Mouse (Mus musculus): ENCODE measurements around the gene Mpz.

The Mpz gene

GRCm38 (mm10) chr1:171149974-171150760, at the start of gene Mpz, which contains the start of gene Sdhc:
TSS of gene Mpz (plus strand) at chr1:171150711.
TSS of gene Sdhc (minus strand) at chr1:171150603.
- DNase-seq (ENCODE audit: low read depth, low spot score) = peak; percentile 93

GRCm38 (mm10) chr1:171101033-171101432, 49.5 kb upstream of the Mpz start:
- no peak for DNase-seq (ENCODE audit: low read depth, low spot score)

GRCm38 (mm10) chr1:171101733-171102546, 48.6 kb upstream of the Mpz start:
- peak; percentile 87 for DNase-seq (ENCODE audit: low read depth, low spot score)

- peak; percentile 86 for DNase-seq (ENCODE audit: low read depth, low spot score)
These were observed 47.8 kb upstream of the Mpz start for GRCm38 (mm10) chr1:171102547-171103177.

GRCm38 (mm10) chr1:171103179-171103840, 47.2 kb upstream of the Mpz start:
- no peak for DNase-seq (ENCODE audit: low read depth, low spot score)

GRCm38 (mm10) chr1:171105226-171105625, 45.3 kb upstream of the Mpz start:
- no peak for DNase-seq (ENCODE audit: low read depth, low spot score)

- DNase-seq (ENCODE audit: low read depth, low spot score) = no peak
These were observed 40.9 kb upstream of the Mpz start for GRCm38 (mm10) chr1:171109620-171110019.

- DNase-seq (ENCODE audit: low read depth, low spot score) = no peak
These were observed 39.9 kb upstream of the Mpz start for GRCm38 (mm10) chr1:171110659-171111019.

- DNase-seq (ENCODE audit: low read depth, low spot score) = peak; percentile 93
These were observed 39.3 kb upstream of the Mpz start for GRCm38 (mm10) chr1:171111020-171111780.

GRCm38 (mm10) chr1:171111781-171112575, 38.5 kb upstream of the Mpz start:
- peak; percentile 61 for DNase-seq (ENCODE audit: low read depth, low spot score)

GRCm38 (mm10) chr1:171112986-171113385, 37.5 kb upstream of the Mpz start:
- DNase-seq (ENCODE audit: low read depth, low spot score) = no peak

GRCm38 (mm10) chr1:171113873-171114299, 36.6 kb upstream of the Mpz start, which contains the start of gene Cfap126:
TSS of gene Cfap126 (plus strand) at chr1:171113918.
- DNase-seq (ENCODE audit: low read depth, low spot score) = peak; percentile 32

- DNase-seq (ENCODE audit: low read depth, low spot score) = no peak
These were observed 34.2 kb upstream of the Mpz start for GRCm38 (mm10) chr1:171116280-171116679.

- DNase-seq (ENCODE audit: low read depth, low spot score) = peak; percentile 92
These were observed 32.2 kb upstream of the Mpz start for GRCm38 (mm10) chr1:171118269-171118684.

GRCm38 (mm10) chr1:171118996-171119395, 31.5 kb upstream of the Mpz start:
- DNase-seq (ENCODE audit: low read depth, low spot score) = no peak

GRCm38 (mm10) chr1:171119405-171119804, 31.1 kb upstream of the Mpz start:
- DNase-seq (ENCODE audit: low read depth, low spot score) = no peak

- DNase-seq (ENCODE audit: low read depth, low spot score) = no peak
These were observed 29.6 kb upstream of the Mpz start for GRCm38 (mm10) chr1:171120893-171121292.

- no peak for DNase-seq (ENCODE audit: low read depth, low spot score)
These were observed 28.7 kb upstream of the Mpz start for GRCm38 (mm10) chr1:171121839-171122238.

- no peak for DNase-seq (ENCODE audit: low read depth, low spot score)
These were observed 27.6 kb upstream of the Mpz start for GRCm38 (mm10) chr1:171122932-171123331.

- no peak for DNase-seq (ENCODE audit: low read depth, low spot score)
These were observed 26.1 kb upstream of the Mpz start for GRCm38 (mm10) chr1:171124398-171124797.
